Mouse (Mus musculus): ENCODE data around the gene Ankrd6. TPM values are rescaled to one million over a fixed set of nuclear protein-coding genes. Genes with fewer than 3 reads are reported as not detected.
A peak's percentile ranks its signal among the peaks of the same experiment; 100 is the strongest.

Gene Ankrd6
- total and polyA plus RNA-seq, 3 experiments = 1.3 to 2.1 (median 1.6) TPM

DNA sequence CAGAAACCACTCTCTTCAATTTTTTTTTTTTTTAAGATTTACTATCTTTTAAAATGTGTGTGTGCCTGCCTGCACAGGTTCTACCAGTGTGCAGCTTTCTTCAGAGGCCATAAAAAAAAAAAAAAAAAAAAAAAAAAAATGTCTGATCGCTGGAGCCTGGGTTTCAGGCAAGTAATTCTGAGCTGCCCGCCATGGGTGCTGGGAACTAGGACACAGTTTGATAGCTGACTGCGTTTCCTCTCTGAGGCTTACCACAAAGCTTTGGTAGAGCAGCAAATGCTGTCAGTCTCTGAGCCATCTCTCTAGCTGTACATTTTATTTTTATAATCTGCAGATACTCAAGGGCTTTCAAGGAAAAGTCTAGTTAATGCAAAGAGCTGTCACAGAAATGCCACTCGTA lies 76.0 kb downstream of the Ankrd6 start:
- H3K79me2 ChIP-seq (replicated peaks; ENCODE audit: control insufficient read depth, extremely low read depth, insufficient read depth, poor library complexity, severe bottlenecking) = no peaks in the 10 kb centered on the region
- H3K9me3 ChIP-seq (replicated peaks; ENCODE audit: low read length) = no peaks in the 10 kb centered on the region
- dilution Hi-C loops (cut with MboI; ENCODE audit: extremely low pct_ligation_motif_present, extremely low pct_unique_long_range_greater_than_20kb, low sequenced_read_pairs) = no loop called here
- no peaks in the 10 kb centered on the region for H3K27me3 ChIP-seq (replicated peaks)
- H3K4me1 ChIP-seq (ENCODE audit: control insufficient read depth in 1 of 2, insufficient read depth in 2 of 2) = peaks cover 13 to 17% of the 10 kb centered on the region in 2 experiments
- TF ChIP-seq ZNF384 (IDR thresholded peaks at IDR 0.05; ENCODE audit: low read depth, low read length) = peak; percentile 52
- TF ChIP-seq MXI1 (IDR thresholded peaks at IDR 0.05; ENCODE audit: low read depth, low read length) = no peak
- H3K4me2 ChIP-seq (ENCODE audit: insufficient read depth, low read depth, poor library complexity, severe bottlenecking) = no peak overlapping the region
- in situ Hi-C loops (cut with MboI; ENCODE audit: low pct_ligation_motif_present, low pct_unique_long_range_greater_than_20kb, low sequenced_read_pairs) = no loop called here
- no peak overlapping the region for H3K4me3 ChIP-seq (replicated peaks in 1 of 3; ENCODE audit: low read depth in 2 of 3, low read length in 2 of 3, poor library complexity in 1 of 3)
- no peak overlapping the region for H3K27ac ChIP-seq (ENCODE audit: insufficient read depth, low read depth)
- H3K36me3 ChIP-seq (replicated peaks in 1 of 2; ENCODE audit: control insufficient read depth in 1 of 2, insufficient read depth in 1 of 2, low read length in 1 of 2) = no peaks in the 10 kb centered on the region
- H3K9ac ChIP-seq (ENCODE audit: insufficient read depth, low read depth) = no peak overlapping the region
- DNase-seq (ENCODE audit: extremely low read depth) = no peak

DNA sequence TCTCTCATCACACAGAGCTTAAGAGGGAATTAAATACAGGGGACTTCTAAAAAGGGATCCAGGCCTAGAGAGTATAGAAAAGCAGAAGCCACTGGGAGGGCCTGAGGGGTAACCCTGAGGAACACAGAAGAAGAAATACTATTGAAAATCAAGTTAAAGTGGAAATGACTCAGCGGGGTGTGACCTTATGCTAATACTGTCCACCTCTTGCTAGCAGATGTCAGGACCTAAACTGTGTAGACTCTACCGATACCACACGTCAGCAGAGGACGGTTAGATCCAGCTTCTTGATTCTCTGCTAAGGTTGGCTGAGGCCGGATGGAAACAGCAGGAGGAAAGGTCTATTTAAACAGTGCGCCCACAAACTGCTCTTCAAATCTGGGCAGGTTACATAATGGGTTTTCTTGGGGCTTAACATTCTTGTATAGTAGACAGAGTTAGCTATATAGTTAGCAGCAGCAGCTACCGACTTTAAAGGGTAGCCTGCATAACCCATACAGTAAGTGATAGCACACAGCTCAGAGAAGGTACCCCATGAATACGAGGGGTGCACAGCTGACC lies 78.4 kb downstream of the Ankrd6 start:
- H3K4me3 ChIP-seq (replicated peaks in 1 of 3; ENCODE audit: low read depth in 2 of 3, low read length in 2 of 3, poor library complexity in 1 of 3) = no peak overlapping the region
- peak; percentile 75 for DNase-seq (ENCODE audit: extremely low read depth)
- in situ Hi-C loops (cut with MboI; ENCODE audit: low pct_ligation_motif_present, low pct_unique_long_range_greater_than_20kb, low sequenced_read_pairs) (no loop called here), dilution Hi-C loops (cut with MboI; ENCODE audit: extremely low pct_ligation_motif_present, extremely low pct_unique_long_range_greater_than_20kb, low sequenced_read_pairs) (no loop called here)
- H3K36me3 ChIP-seq (replicated peaks in 1 of 2; ENCODE audit: control insufficient read depth in 1 of 2, insufficient read depth in 1 of 2, low read length in 1 of 2) = no peaks in the 10 kb centered on the region
- no peak overlapping the region for H3K9ac ChIP-seq (ENCODE audit: insufficient read depth, low read depth)
- H3K27me3 ChIP-seq (replicated peaks) = no peaks in the 10 kb centered on the region
- peaks cover 17% of the 10 kb centered on the region in 2 experiments for H3K4me1 ChIP-seq (ENCODE audit: control insufficient read depth in 1 of 2, insufficient read depth in 2 of 2)
- H3K27ac ChIP-seq (ENCODE audit: insufficient read depth, low read depth) = no peak overlapping the region
- peak overlapping the region; percentile 5; the same call in 1 of the 2 replicates for H3K4me2 ChIP-seq (ENCODE audit: insufficient read depth, low read depth, poor library complexity, severe bottlenecking)
- no peaks in the 10 kb centered on the region for H3K9me3 ChIP-seq (replicated peaks; ENCODE audit: low read length)
- TF ChIP-seq ZKSCAN1 (IDR thresholded peaks at IDR 0.05; ENCODE audit: borderline replicate concordance, low read depth, low read length) = no peak
- TF ChIP-seq KAT2A (IDR thresholded peaks at IDR 0.05; ENCODE audit: insufficient replicate concordance, low read length) = no peak
- no peak for TF ChIP-seq PAX5 (IDR thresholded peaks at IDR 0.05; ENCODE audit: low read length)
- TF ChIP-seq JUND (conservative IDR thresholded peaks at IDR 0.05; ENCODE audit: low read depth, low read length) = peak; percentile 73
- TF ChIP-seq MAFK (IDR thresholded peaks at IDR 0.05; ENCODE audit: insufficient replicate concordance, low read length) = 0 out of 2 replicates have a peak, but pooled peaks have one; percentile 51
- no peak; the same call in 1 of the 2 replicates for TF ChIP-seq ELF1 (IDR thresholded peaks at IDR 0.05; ENCODE audit: low read depth, low read length)
- no peak for TF ChIP-seq POLR2AphosphoS2 (IDR thresholded peaks at IDR 0.05; ENCODE audit: low read depth, low read length)
- TF ChIP-seq MEF2A (IDR thresholded peaks at IDR 0.05; ENCODE audit: borderline replicate concordance, low read depth, low read length) = peak; percentile 42
- TF ChIP-seq JUN (IDR thresholded peaks at IDR 0.05; ENCODE audit: insufficient read depth, low read depth, low read length) = peak; percentile 30; the same call in 1 of the 2 replicates
- no peak for TF ChIP-seq ZNF384 (IDR thresholded peaks at IDR 0.05; ENCODE audit: low read depth, low read length)
- TF ChIP-seq E2F4 (IDR thresholded peaks at IDR 0.05; ENCODE audit: insufficient replicate concordance, low read depth, low read length) = no peak
- peak; percentile 48; the same call in 1 of the 2 replicates for TF ChIP-seq ETS1 (conservative IDR thresholded peaks at IDR 0.05; ENCODE audit: low read depth, low read length)
- TF ChIP-seq RCOR1 (conservative IDR thresholded peaks at IDR 0.05; ENCODE audit: low read depth, low read length) = no peak
- TF ChIP-seq EP300 (IDR thresholded peaks at IDR 0.05; ENCODE audit: low read length) = peak; percentile 79
- TF ChIP-seq TCF12 (IDR thresholded peaks at IDR 0.05; ENCODE audit: low read depth, low read length) = peak; percentile 34; the same call in 1 of the 2 replicates
- 0 out of 2 replicates have a peak, but pooled peaks have one; percentile 25 for TF ChIP-seq SIN3A (IDR thresholded peaks at IDR 0.05; ENCODE audit: low read length)
- TF ChIP-seq HCFC1 (IDR thresholded peaks at IDR 0.05; ENCODE audit: low read depth, low read length) = no peak
- TF ChIP-seq MAZ (IDR thresholded peaks at IDR 0.05; ENCODE audit: low read depth, low read length) = no peak
- no peak for TF ChIP-seq NRF1 (IDR thresholded peaks at IDR 0.05; ENCODE audit: low read depth, low read length)
- peak; percentile 73 for TF ChIP-seq BHLHE40 (IDR thresholded peaks at IDR 0.05; ENCODE audit: low read depth, low read length)
- TF ChIP-seq IRF4 (IDR thresholded peaks at IDR 0.05; ENCODE audit: low read depth, low read length) = peak; percentile 83
- no peak for TF ChIP-seq CHD2 (IDR thresholded peaks at IDR 0.05; ENCODE audit: low read length)
- no peak for TF ChIP-seq TBP (conservative IDR thresholded peaks at IDR 0.05; ENCODE audit: low read depth, low read length)
- no peak for TF ChIP-seq ZC3H11A (IDR thresholded peaks at IDR 0.05; ENCODE audit: low read depth, low read length)
- no peaks in the 10 kb centered on the region for H3K79me2 ChIP-seq (replicated peaks; ENCODE audit: control insufficient read depth, extremely low read depth, insufficient read depth, poor library complexity, severe bottlenecking)
